Mouse (Mus musculus) spleen, adult 18-20 months (tissue): ENCODE measurements around the gene St8sia1.
"Not testable (repeated sequence)": the region's sequence is repeated elsewhere in the genome, so short reads cannot be mapped to it uniquely, and the experiment has no call there.

Experiments
- DNase-seq, 2 experiments: peaks; one replicate each; pipeline ENCODE4 v3.0.0; 2022; ENCODE audit warnings: mixed read lengths in 2 of 2

St8sia1 gene

GRCm38 (mm10) chr6:142964076-142964530 is at the start of gene St8sia1:
Gene St8sia1 (minus strand): TSS chr6:142964452.
- no peak for DNase-seq

- DNase-seq: no peak
Observed at GRCm38 (mm10) chr6:143012513-143013215, 48.4 kb upstream of the St8sia1 start.

GRCm38 (mm10) chr6:143008865-143009264 is 44.6 kb upstream of the St8sia1 start:
- DNase-seq: no peak

GRCm38 (mm10) chr6:143005209-143005608 is 41.0 kb upstream of the St8sia1 start:
- DNase-seq: not testable (repeated sequence)

- DNase-seq: no peak
Observed at GRCm38 (mm10) chr6:143004801-143005200, 40.5 kb upstream of the St8sia1 start.

GRCm38 (mm10) chr6:142998221-142998999 is 34.2 kb upstream of the St8sia1 start:
- no peak for DNase-seq

GRCm38 (mm10) chr6:142996887-142997286 is 32.6 kb upstream of the St8sia1 start:
- DNase-seq: no peak

GRCm38 (mm10) chr6:142995567-142995966 is 31.3 kb upstream of the St8sia1 start:
- DNase-seq: no peak

- no peak for DNase-seq
Observed at GRCm38 (mm10) chr6:142994821-142995220, 30.6 kb upstream of the St8sia1 start.

GRCm38 (mm10) chr6:142993705-142994698 is 29.8 kb upstream of the St8sia1 start:
- DNase-seq: no peak

GRCm38 (mm10) chr6:142992971-142993370 is 28.7 kb upstream of the St8sia1 start:
- no peak for DNase-seq

- DNase-seq: no peak
Observed at GRCm38 (mm10) chr6:142992099-142992498, 27.8 kb upstream of the St8sia1 start.

GRCm38 (mm10) chr6:142991391-142992059 is 27.3 kb upstream of the St8sia1 start:
- DNase-seq: peak; percentile 12 to 15

- DNase-seq: no peak
Observed at GRCm38 (mm10) chr6:142990516-142990915, 26.3 kb upstream of the St8sia1 start.

GRCm38 (mm10) chr6:142989495-142989894 is 25.2 kb upstream of the St8sia1 start:
- no peak for DNase-seq

GRCm38 (mm10) chr6:142988753-142989152 is 24.5 kb upstream of the St8sia1 start:
- DNase-seq: peak; percentile 48 to 75

- DNase-seq: no peak
Observed at GRCm38 (mm10) chr6:142988231-142988630, 24.0 kb upstream of the St8sia1 start.

- DNase-seq: no peak
Observed at GRCm38 (mm10) chr6:142987616-142988015, 23.4 kb upstream of the St8sia1 start.

GRCm38 (mm10) chr6:142986706-142987105 is 22.5 kb upstream of the St8sia1 start:
- not testable (repeated sequence) for DNase-seq

GRCm38 (mm10) chr6:142985561-142986238 is 21.4 kb upstream of the St8sia1 start:
- not testable (repeated sequence) for DNase-seq
